Mouse (Mus musculus): ENCODE results near the gene Dtx4. TPM values are rescaled to one million over a fixed set of nuclear protein-coding genes. Genes with fewer than 3 reads are reported as not detected.

Dtx4 gene
- total RNA-seq, 2 experiments from 2014 or later, result 3.9 to 4.2 TPM

GRCm38 (mm10) chr19:12514621-12515020 is 13.4 kb upstream of the Dtx4 start:
- no peak for DNase-seq
- H3K27ac ChIP-seq, result no peak overlapping the region
- intact Hi-C loops (cut with DNase I), result no loop called here
- no peak overlapping the region for H3K4me3 ChIP-seq
- no peak for TF ChIP-seq CTCF (IDR thresholded peaks at IDR 0.05)

GRCm38 (mm10) chr19:12502756-12503155 is 1.5 kb upstream of the Dtx4 start:
- no peak for TF ChIP-seq CTCF (IDR thresholded peaks at IDR 0.05)
- no peak overlapping the region for H3K4me3 ChIP-seq
- no peak for DNase-seq
- no peak overlapping the region for H3K27ac ChIP-seq
- intact Hi-C loops (cut with DNase I), result loop anchor here (5.0 kb wide), 1 partner anchor 35 kb away; no protein-coding TSS in a partner anchor

- Histone ChIP-seq H3K27ac (peak overlapping the region; percentile 87), H3K4me3 (peak overlapping the region; percentile 90)
- intact Hi-C loops (cut with DNase I), result loop anchor here (5.0 kb wide), 1 partner anchor 34 kb away; no protein-coding TSS in a partner anchor
- TF ChIP-seq CTCF (IDR thresholded peaks at IDR 0.05), result no peak
- peak; percentile 66 for DNase-seq
These were observed 358 bp downstream of the Dtx4 start for GRCm38 (mm10) chr19:12500881-12501311.

- peak; percentile 68 for DNase-seq
- TF ChIP-seq CTCF (IDR thresholded peaks at IDR 0.05), result no peak
- intact Hi-C loops (cut with DNase I), result loop anchor here (5.0 kb wide), 1 partner anchor 33 kb away; no protein-coding TSS in a partner anchor
- Histone ChIP-seq H3K27ac (peak overlapping the region; percentile 87), H3K4me3 (peak overlapping the region; percentile 90)
These were observed 1.1 kb downstream of the Dtx4 start for GRCm38 (mm10) chr19:12500124-12500523.

GRCm38 (mm10) chr19:12499485-12499884 is 1.8 kb downstream of the Dtx4 start:
- peak overlapping the region; percentile 87 for H3K27ac ChIP-seq
- intact Hi-C loops (cut with DNase I), result no loop called here
- no peak for TF ChIP-seq CTCF (IDR thresholded peaks at IDR 0.05)
- DNase-seq, result no peak
- H3K4me3 ChIP-seq, result peak overlapping the region; percentile 90

GRCm38 (mm10) chr19:12498941-12499340 is 2.3 kb downstream of the Dtx4 start:
- peak overlapping the region; percentile 90 for H3K4me3 ChIP-seq
- intact Hi-C loops (cut with DNase I), result no loop called here
- no peak for DNase-seq
- H3K27ac ChIP-seq, result peak overlapping the region; percentile 28; the same call in 1 of the 2 replicates
- TF ChIP-seq CTCF (IDR thresholded peaks at IDR 0.05), result no peak

GRCm38 (mm10) chr19:12498321-12498720 is 2.9 kb downstream of the Dtx4 start:
- no peak for TF ChIP-seq CTCF (IDR thresholded peaks at IDR 0.05)
- intact Hi-C loops (cut with DNase I), result no loop called here
- peak overlapping the region; percentile 28; the same call in 1 of the 2 replicates for H3K27ac ChIP-seq
- DNase-seq, result no peak
- no peak overlapping the region; the same call in 1 of the 2 replicates for H3K4me3 ChIP-seq

- peak overlapping the region; percentile 28; the same call in 1 of the 2 replicates for H3K27ac ChIP-seq
- no peak for DNase-seq
- TF ChIP-seq CTCF (IDR thresholded peaks at IDR 0.05), result no peak
- H3K4me3 ChIP-seq, result no peak overlapping the region
- intact Hi-C loops (cut with DNase I), result no loop called here
These were observed 3.3 kb downstream of the Dtx4 start for GRCm38 (mm10) chr19:12497909-12498308.

GRCm38 (mm10) chr19:12496241-12496640 is 5.0 kb downstream of the Dtx4 start:
- H3K4me3 ChIP-seq, result no peak overlapping the region
- intact Hi-C loops (cut with DNase I), result no loop called here
- DNase-seq, result no peak
- no peak for TF ChIP-seq CTCF (IDR thresholded peaks at IDR 0.05)
- H3K27ac ChIP-seq, result peak overlapping the region; percentile 21

- intact Hi-C loops (cut with DNase I), result no loop called here
- Histone ChIP-seq H3K4me3 (no peak overlapping the region), H3K27ac (peak overlapping the region; percentile 49; the same call in 1 of the 2 replicates)
- DNase-seq, result no peak
- TF ChIP-seq CTCF (IDR thresholded peaks at IDR 0.05), result no peak
These were observed 6.2 kb downstream of the Dtx4 start for GRCm38 (mm10) chr19:12494972-12495535.

GRCm38 (mm10) chr19:12494187-12494458 is 7.1 kb downstream of the Dtx4 start:
- Histone ChIP-seq H3K4me3 (no peak overlapping the region), H3K27ac (0 out of 2 replicates have a peak overlapping the region, but pooled peaks have one; percentile 43)
- TF ChIP-seq CTCF (IDR thresholded peaks at IDR 0.05), result no peak
- no peak for DNase-seq
- intact Hi-C loops (cut with DNase I), result no loop called here

GRCm38 (mm10) chr19:12493453-12494186 is 7.6 kb downstream of the Dtx4 start:
- peak overlapping the region; percentile 43; the same call in 1 of the 2 replicates for H3K27ac ChIP-seq
- intact Hi-C loops (cut with DNase I), result no loop called here
- TF ChIP-seq CTCF (IDR thresholded peaks at IDR 0.05), result no peak
- H3K4me3 ChIP-seq, result no peak overlapping the region
- no peak for DNase-seq

- Histone ChIP-seq H3K27ac (no peak overlapping the region), H3K4me3 (no peak overlapping the region)
- TF ChIP-seq CTCF (IDR thresholded peaks at IDR 0.05), result no peak
- intact Hi-C loops (cut with DNase I), result no loop called here
- no peak for DNase-seq
These were observed 9.6 kb downstream of the Dtx4 start for GRCm38 (mm10) chr19:12491636-12492035.
